Mouse (Mus musculus): ENCODE measurements around the gene Zc3h12a. TPM values are rescaled to one million over a fixed set of nuclear protein-coding genes. Genes with fewer than 3 reads are reported as not detected.

The Zc3h12a gene
- polyA plus RNA-seq, 1 experiment, result 3.6 TPM

- Histone ChIP-seq H3K9ac (ENCODE audit: low read depth, poor library complexity, severe bottlenecking) (0 out of 2 replicates have a peak overlapping the region, but pooled peaks have one; percentile 30), H3K4me3 (ENCODE audit: low read depth, low read length) (no peak overlapping the region), H3K36me3 (ENCODE audit: control insufficient read depth, insufficient read depth, low read length, poor library complexity, severe bottlenecking) (peaks cover 9% of the 10 kb centered on the region), H3K9me3 (replicated peaks; ENCODE audit: control insufficient read depth, insufficient read depth, low read length, poor library complexity, severe bottlenecking) (no peaks in the 10 kb centered on the region), H3K27ac (ENCODE audit: insufficient read depth, low read length) (peak overlapping the region; percentile 80), H3K27me3 (ENCODE audit: control insufficient read depth, insufficient read depth, low read length, poor library complexity, severe bottlenecking) (no peaks in the 10 kb centered on the region), H3K4me1 (ENCODE audit: control insufficient read depth, insufficient read depth, low read length) (peaks cover 16% of the 10 kb centered on the region)
- TF ChIP-seq EP300 (IDR thresholded peaks at IDR 0.05; ENCODE audit: insufficient read depth, low read depth, low read length), result peak; percentile 63; the same call in 1 of the 2 replicates
- TF ChIP-seq CTCF (IDR thresholded peaks at IDR 0.05; ENCODE audit: low read depth, low read length), result no peak
Measured at GRCm38 (mm10) chr4:125124424-125125209, 3.0 kb downstream of the Zc3h12a start.

DNA sequence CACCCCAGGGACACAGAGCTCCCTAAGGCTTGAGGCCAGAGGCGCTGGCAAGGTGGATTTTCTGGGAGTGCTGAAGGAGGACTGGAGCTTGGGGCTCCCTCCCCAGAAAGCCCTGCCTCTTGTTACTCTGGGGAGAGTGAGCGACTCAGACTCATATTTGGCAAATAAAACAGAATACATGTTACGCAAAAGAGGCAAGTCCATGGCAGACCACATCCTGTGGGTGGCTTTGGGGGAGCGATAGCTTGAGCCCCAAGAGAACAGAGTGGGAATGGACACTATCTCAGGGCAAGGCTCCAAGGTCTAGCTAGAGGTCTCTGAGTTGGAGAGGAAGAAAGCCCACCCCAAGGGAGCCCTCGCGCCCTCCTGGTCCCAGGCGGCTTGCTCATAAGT is 4.4 kb downstream of the Zc3h12a start:
- Histone ChIP-seq H3K4me3 (ENCODE audit: low read depth, low read length) (no peak overlapping the region), H3K4me1 (ENCODE audit: control insufficient read depth, insufficient read depth, low read length) (peaks cover 16% of the 10 kb centered on the region), H3K9me3 (replicated peaks; ENCODE audit: control insufficient read depth, insufficient read depth, low read length, poor library complexity, severe bottlenecking) (no peaks in the 10 kb centered on the region), H3K36me3 (ENCODE audit: control insufficient read depth, insufficient read depth, low read length, poor library complexity, severe bottlenecking) (peaks cover 10% of the 10 kb centered on the region), H3K27ac (ENCODE audit: insufficient read depth, low read length) (peak overlapping the region; percentile 6; the same call in 1 of the 2 replicates), H3K27me3 (ENCODE audit: control insufficient read depth, insufficient read depth, low read length, poor library complexity, severe bottlenecking) (no peaks in the 10 kb centered on the region), H3K9ac (ENCODE audit: low read depth, poor library complexity, severe bottlenecking) (no peak overlapping the region)
- TF ChIP-seq POLR2A (IDR thresholded peaks at IDR 0.05; ENCODE audit: insufficient read depth, low read length) (no peak), EP300 (IDR thresholded peaks at IDR 0.05; ENCODE audit: insufficient read depth, low read depth, low read length) (no peak), CTCF (IDR thresholded peaks at IDR 0.05; ENCODE audit: low read depth, low read length) (no peak)

DNA sequence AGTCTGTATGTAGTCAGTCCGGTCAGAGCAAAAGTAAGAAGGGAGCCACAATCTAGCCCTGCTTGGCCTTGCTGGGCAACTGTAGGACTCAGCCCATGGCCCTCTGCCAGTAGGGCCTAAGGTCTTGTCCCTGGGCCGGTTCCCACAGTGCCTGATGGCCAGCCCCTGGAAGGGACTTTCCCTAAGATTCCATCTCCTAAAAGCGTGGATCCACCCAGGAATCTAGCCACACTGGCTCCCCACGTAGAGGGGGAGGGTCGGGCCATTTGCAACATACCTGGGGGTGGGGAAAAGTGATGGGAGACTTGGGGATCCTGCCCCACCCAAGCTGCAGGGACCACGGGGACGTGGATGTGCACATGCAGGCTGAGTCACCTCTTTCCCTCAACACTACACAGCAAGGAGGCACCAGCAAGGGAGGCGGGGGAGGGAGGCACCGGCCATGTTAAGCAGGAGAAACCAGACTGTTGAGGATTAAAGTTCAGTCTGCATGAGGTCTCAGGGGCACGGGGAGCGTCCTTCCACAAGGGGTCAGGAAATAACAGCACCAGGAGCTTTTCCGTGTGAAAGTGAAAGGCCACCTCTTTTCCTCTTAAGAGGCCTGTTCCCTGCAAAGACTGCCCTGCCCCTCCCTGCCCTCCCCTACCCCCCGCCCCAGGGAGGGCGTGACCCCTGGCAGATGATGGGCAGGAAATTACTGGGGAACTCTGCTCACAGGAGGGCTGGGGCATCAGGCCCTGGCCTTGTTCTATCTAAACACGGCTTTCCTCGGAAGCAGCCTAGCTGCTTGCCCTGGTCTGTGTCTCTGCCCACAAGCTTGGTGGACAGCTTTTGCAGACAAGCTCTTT is 5.0 kb downstream of the Zc3h12a start:
- no peak overlapping the region for H3K9ac ChIP-seq (ENCODE audit: low read depth, poor library complexity, severe bottlenecking)
- H3K36me3 ChIP-seq (ENCODE audit: control insufficient read depth, insufficient read depth, low read length, poor library complexity, severe bottlenecking), result peaks cover 10% of the 10 kb centered on the region
- no peak overlapping the region; the same call in 1 of the 2 replicates for H3K4me3 ChIP-seq (ENCODE audit: low read depth, low read length)
- H3K9me3 ChIP-seq (replicated peaks; ENCODE audit: control insufficient read depth, insufficient read depth, low read length, poor library complexity, severe bottlenecking), result no peaks in the 10 kb centered on the region
- TF ChIP-seq EP300 (IDR thresholded peaks at IDR 0.05; ENCODE audit: insufficient read depth, low read depth, low read length), result no peak
- TF ChIP-seq POLR2A (IDR thresholded peaks at IDR 0.05; ENCODE audit: insufficient read depth, low read length), result no peak
- TF ChIP-seq CTCF (IDR thresholded peaks at IDR 0.05; ENCODE audit: low read depth, low read length), result no peak
- H3K27ac ChIP-seq (ENCODE audit: insufficient read depth, low read length), result peak overlapping the region; percentile 6; the same call in 1 of the 2 replicates
- peaks cover 16% of the 10 kb centered on the region for H3K4me1 ChIP-seq (ENCODE audit: control insufficient read depth, insufficient read depth, low read length)
- no peaks in the 10 kb centered on the region for H3K27me3 ChIP-seq (ENCODE audit: control insufficient read depth, insufficient read depth, low read length, poor library complexity, severe bottlenecking)

DNA sequence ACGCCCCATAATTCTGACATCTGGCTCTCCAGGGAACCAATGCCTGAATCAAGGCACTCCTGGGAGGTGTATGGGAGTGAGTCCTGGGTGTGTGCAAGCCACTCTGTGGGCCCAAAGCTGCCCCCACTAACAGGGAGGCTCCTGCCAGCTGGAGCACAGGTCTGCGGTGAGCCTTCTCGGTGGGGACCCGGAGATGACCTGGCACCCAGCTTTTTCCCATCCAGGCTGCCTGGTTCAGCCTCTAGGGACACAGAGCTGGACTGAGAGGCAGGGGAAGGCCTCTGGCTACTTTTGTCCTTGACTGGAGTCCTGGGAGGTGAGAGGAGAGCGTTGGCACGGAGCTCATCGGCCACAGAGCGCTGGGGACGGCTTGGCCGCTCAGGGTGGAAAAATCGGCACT is 7.9 kb downstream of the Zc3h12a start:
- peaks cover 8% of the 10 kb centered on the region for H3K36me3 ChIP-seq (ENCODE audit: control insufficient read depth, insufficient read depth, low read length, poor library complexity, severe bottlenecking)
- no peak overlapping the region for H3K27ac ChIP-seq (ENCODE audit: insufficient read depth, low read length)
- H3K9ac ChIP-seq (ENCODE audit: low read depth, poor library complexity, severe bottlenecking), result no peak overlapping the region
- TF ChIP-seq POLR2A (IDR thresholded peaks at IDR 0.05; ENCODE audit: insufficient read depth, low read length) (no peak), CTCF (IDR thresholded peaks at IDR 0.05; ENCODE audit: low read depth, low read length) (no peak), EP300 (IDR thresholded peaks at IDR 0.05; ENCODE audit: insufficient read depth, low read depth, low read length) (no peak)
- H3K9me3 ChIP-seq (replicated peaks; ENCODE audit: control insufficient read depth, insufficient read depth, low read length, poor library complexity, severe bottlenecking), result no peaks in the 10 kb centered on the region
- H3K4me1 ChIP-seq (ENCODE audit: control insufficient read depth, insufficient read depth, low read length), result peaks cover 13% of the 10 kb centered on the region
- H3K4me3 ChIP-seq (ENCODE audit: low read depth, low read length), result no peak overlapping the region
- no peaks in the 10 kb centered on the region for H3K27me3 ChIP-seq (ENCODE audit: control insufficient read depth, insufficient read depth, low read length, poor library complexity, severe bottlenecking)

DNA sequence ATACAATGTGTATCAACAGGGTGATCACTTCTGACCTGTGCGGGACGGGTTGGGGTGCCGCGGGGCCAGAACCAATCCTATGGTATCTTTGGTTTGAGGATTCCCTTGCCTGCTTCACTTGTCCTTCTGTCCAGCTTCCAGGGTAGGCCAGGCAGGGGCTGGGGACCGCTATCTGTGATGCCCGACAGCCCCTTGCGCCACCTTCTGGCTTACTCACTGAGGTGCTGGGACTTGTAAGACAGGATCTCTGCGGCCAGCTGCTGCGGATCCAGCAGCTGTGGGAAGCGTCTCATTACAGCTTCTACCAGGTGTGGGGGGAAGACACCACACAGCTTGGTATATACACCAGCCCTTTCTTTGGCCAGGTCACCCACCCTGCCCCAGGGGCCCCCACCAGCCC is 8.6 kb downstream of the Zc3h12a start:
- Histone ChIP-seq H3K4me1 (ENCODE audit: control insufficient read depth, insufficient read depth, low read length) (peaks cover 10% of the 10 kb centered on the region), H3K27me3 (ENCODE audit: control insufficient read depth, insufficient read depth, low read length, poor library complexity, severe bottlenecking) (no peaks in the 10 kb centered on the region), H3K4me3 (ENCODE audit: low read depth, low read length) (no peak overlapping the region), H3K9me3 (replicated peaks; ENCODE audit: control insufficient read depth, insufficient read depth, low read length, poor library complexity, severe bottlenecking) (no peaks in the 10 kb centered on the region), H3K36me3 (ENCODE audit: control insufficient read depth, insufficient read depth, low read length, poor library complexity, severe bottlenecking) (peaks cover 8% of the 10 kb centered on the region), H3K9ac (ENCODE audit: low read depth, poor library complexity, severe bottlenecking) (no peak overlapping the region), H3K27ac (ENCODE audit: insufficient read depth, low read length) (no peak overlapping the region)
- TF ChIP-seq POLR2A (IDR thresholded peaks at IDR 0.05; ENCODE audit: insufficient read depth, low read length), result no peak
- TF ChIP-seq EP300 (IDR thresholded peaks at IDR 0.05; ENCODE audit: insufficient read depth, low read depth, low read length), result no peak
- peak; percentile 56 for TF ChIP-seq CTCF (IDR thresholded peaks at IDR 0.05; ENCODE audit: low read depth, low read length)
